Mouse (Mus musculus): ENCODE measurements around the gene Kcnk4.

The Kcnk4 gene

DNA sequence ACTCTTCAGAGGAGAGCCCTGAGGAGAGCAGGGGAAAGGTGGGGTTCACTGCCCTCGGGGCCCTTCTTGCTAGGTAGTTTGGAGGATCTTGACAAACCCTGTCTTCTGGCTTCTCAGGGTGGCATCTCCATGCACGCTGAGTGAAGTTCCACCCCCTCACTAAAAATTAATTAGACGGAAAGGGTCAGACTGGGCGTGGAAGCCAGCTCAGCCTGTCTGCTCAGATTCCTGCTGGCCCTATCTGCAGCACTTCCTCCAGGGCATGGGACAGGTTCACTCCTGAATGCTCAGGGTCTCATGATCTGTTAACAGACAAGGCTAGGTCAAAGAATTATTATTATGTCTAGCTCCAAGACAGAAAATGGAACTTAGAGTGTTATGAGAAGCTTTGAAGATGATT lies 41.8 kb downstream of the Kcnk4 start:
- no peak for DNase-seq (ENCODE audit: low spot score in 2 of 2)

DNA sequence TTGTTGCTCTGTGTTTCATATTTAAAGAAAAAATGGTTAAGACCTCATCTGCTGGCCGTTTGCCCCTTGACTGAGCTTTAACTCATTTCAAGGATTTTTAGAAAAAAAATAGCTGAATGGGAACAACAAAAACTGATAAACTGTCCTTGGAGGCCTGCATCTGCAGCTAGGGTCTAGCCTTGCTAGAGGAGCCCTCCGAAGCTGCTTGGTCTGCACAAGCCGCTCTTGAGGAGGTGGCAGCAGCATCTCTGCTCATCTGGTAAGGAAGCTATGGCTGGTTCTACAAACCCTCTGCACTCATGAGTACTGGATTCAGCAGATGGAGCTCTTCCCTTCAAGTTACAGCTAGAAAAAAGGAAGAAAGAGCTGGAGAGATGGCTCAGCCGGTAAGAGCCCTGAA lies 56.4 kb downstream of the Kcnk4 start:
- no peak for DNase-seq (ENCODE audit: low spot score in 2 of 2)

DNA sequence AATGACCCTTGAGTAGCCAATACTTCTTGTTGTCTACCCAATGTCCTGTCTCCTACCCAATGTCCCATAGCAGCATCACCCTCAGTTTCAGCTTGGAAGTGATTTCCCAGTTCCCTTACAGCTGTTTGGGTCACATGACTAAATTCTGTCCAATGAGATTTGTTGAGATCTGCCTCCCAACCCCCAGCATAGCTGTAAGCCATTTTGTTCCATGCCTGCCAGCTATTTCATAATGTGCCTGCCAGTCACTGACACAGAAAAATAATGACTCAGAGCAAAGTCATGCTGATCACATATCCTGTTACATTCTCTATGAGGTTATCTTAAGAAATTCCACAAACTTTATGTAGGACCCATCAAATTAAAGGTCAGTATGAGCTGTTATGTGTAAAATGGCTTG lies 57.5 kb downstream of the Kcnk4 start:
- DNase-seq (ENCODE audit: low spot score in 2 of 2), result no peak

DNA sequence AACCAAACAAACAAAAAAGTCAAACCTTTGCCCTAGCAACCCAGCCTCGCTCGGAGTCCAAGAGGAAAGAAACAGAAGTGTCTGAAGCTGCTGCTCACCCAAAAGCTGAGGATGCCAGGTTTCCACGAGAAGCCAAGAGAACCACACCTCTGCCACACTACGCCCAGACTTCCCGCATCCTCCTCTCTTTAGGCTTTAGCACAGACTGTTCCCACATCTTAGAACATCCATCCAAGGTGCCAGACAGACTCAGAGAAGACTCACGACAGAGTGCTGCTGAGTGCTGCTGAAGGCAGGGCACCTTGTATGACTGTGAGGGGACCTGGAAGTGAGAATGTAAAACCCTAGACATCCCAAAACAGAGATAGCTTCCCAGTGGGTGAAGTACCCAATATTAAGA lies 58.5 kb downstream of the Kcnk4 start:
- DNase-seq (ENCODE audit: low spot score in 2 of 2), result no peak

DNA sequence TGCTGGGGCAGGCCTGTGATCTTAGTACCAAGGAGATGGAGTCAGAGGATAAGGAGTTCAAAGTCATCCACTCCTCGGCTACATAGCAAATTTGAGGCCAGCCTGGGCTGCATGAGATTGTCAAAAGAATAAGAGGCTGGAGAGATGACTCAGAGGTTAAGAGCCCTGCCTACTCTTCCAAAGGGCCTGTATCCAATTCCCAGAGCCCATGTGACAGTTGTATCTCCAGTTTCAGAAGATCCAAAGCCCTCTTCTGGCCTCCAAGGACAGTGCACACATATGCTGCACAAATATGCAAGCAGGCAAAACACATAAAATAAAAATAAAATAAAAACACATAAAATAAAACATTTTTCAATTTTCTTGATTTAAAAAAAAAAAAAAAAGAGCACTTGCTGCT lies 60.1 kb downstream of the Kcnk4 start:
- DNase-seq (ENCODE audit: low spot score in 2 of 2), result no peak

Measured in right cerebral cortex, postnatal 10 days (tissue).